Mouse (Mus musculus): ENCODE results near the gene Mfsd14a.

DNA sequence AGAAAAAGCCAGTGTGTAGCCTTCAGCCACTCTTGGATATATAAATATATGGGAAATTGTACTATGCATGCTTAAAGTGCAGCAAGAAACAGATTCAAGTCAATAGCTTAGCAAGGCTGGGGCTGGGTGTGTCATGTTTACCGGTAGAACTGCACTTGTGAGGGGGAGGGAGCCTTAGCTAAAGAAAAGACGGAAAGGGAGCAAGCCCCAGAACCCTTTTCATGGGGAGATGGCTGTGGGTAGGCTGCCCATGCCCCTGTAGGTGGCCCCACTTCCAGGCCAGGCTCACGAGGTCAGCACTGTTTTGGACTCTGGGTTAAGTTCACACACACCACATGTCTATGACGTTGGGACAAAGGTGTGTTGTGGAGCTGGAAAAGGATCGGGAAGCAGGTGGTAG lies 26.7 kb downstream of the Mfsd14a start:
- no peak for TF ChIP-seq EP300 (IDR thresholded peaks at IDR 0.05; ENCODE audit: insufficient read depth, low read depth, low read length)
- TF ChIP-seq CTCF (IDR thresholded peaks at IDR 0.05) = no peak
